Mouse (Mus musculus) intestine, embryonic 16.5 days (tissue): ENCODE data around the gene Prr9. TPM values are rescaled to one million over a fixed set of nuclear protein-coding genes. Genes with fewer than 3 reads are reported as not detected.
A peak's percentile ranks its signal among the peaks of the same experiment; 100 is the strongest.

ENCODE experiments used
- ATAC-seq: fragments of 200-750 bp; cut with Nextera tagmentation; 2 replicates; pipeline ENCODE4 v1.8.0; 2017; ENCODE audit warnings: moderate TSS enrichment, moderate library complexity
- H3K27ac ChIP-seq: fragments of 300-500 bp; sonication (generic); 2 replicates; pipeline ENCODE4 v1.5.1; 2014; ENCODE audit warnings: mild to moderate bottlenecking, low read length
- H3K27me3 ChIP-seq: fragments of 300-500 bp; sonication (generic); replicated peaks from 2 replicates; pipeline ENCODE4 v1.6.1; 2014; ENCODE audit warnings: low read length, control low read depth, mixed read lengths; ENCODE audit not compliant: control insufficient read depth, insufficient read depth
- H3K36me3 ChIP-seq: fragments of 300-500 bp; sonication (generic); 2 replicates; pipeline ENCODE4 v1.6.1; 2014; ENCODE audit warnings: low read length, control low read depth; ENCODE audit not compliant: control insufficient read depth, insufficient read depth
- H3K4me1 ChIP-seq: fragments of 300-500 bp; sonication (generic); 2 replicates; pipeline ENCODE4 v1.6.1; 2014; ENCODE audit warnings: low read length, control low read depth, mixed read lengths; ENCODE audit not compliant: control insufficient read depth, insufficient read depth
- H3K4me2 ChIP-seq: fragments of 300-500 bp; sonication (generic); 2 replicates; pipeline ENCODE4 v1.6.1; 2014; ENCODE audit warnings: low read depth, low read length, control low read depth
- H3K4me3 ChIP-seq: fragments of 300-500 bp; sonication (generic); 2 replicates; pipeline ENCODE4 v1.5.1; 2014; ENCODE audit warnings: mild to moderate bottlenecking, low read length
- H3K9ac ChIP-seq: fragments of 300-500 bp; sonication (generic); 2 replicates; pipeline ENCODE4 v1.6.1; 2014; ENCODE audit warnings: low read depth, low read length
- H3K9me3 ChIP-seq: fragments of 300-500 bp; sonication (generic); 2 replicates; pipeline ENCODE4 v1.6.1; 2016; ENCODE audit warnings: low read length, control low read depth; ENCODE audit not compliant: control insufficient read depth
- WGBS: fragments of 180-500 bp; shearing (Covaris S2); extraction: QIAGEN DNeasy Blood & Tissue Kit; methylation state at CpG from one replicate; pipeline ENCODE4 v1.1.7; 2014; 5-methylcytosine and 5-hydroxymethylcytosine counted together
- polyA plus RNA-seq: library from polyadenylated mRNA; unstranded; fragments of >200 nt; fragmentation: Nextera tagmentation; extraction: Ambion mirVana; gene quantifications from 2 replicates; pipeline ENCODE4 v1.2.1, GENCODE M21; 2015

Prr9 gene
- polyA plus RNA-seq, 1 experiment from 2014 or later = not detected

- H3K9ac ChIP-seq = no peak overlapping the region
- H3K27me3 ChIP-seq = no peaks in the 10 kb centered on the region
- no peaks in the 10 kb centered on the region for H3K9me3 ChIP-seq
- no peaks in the 10 kb centered on the region for H3K36me3 ChIP-seq
- no peak overlapping the region for H3K4me2 ChIP-seq
- no peak for ATAC-seq
- no peak overlapping the region for H3K27ac ChIP-seq
- no peak overlapping the region for H3K4me3 ChIP-seq
- H3K4me1 ChIP-seq = no peaks in the 10 kb centered on the region
These were observed 13.0 kb downstream of the Prr9 start for GRCm38 (mm10) chr3:92110790-92111189.

- H3K36me3 ChIP-seq = no peaks in the 10 kb centered on the region
- no peak overlapping the region for H3K4me3 ChIP-seq
- no peak overlapping the region for H3K9ac ChIP-seq
- WGBS = 11% methylated on average over 6 of the region's 6 CpGs
- H3K27ac ChIP-seq = no peak overlapping the region
- H3K9me3 ChIP-seq = no peaks in the 10 kb centered on the region
- H3K4me1 ChIP-seq = no peaks in the 10 kb centered on the region
- H3K27me3 ChIP-seq = no peaks in the 10 kb centered on the region
- no peak overlapping the region for H3K4me2 ChIP-seq
- ATAC-seq = no peak
These were observed 17.2 kb downstream of the Prr9 start for GRCm38 (mm10) chr3:92106582-92106981.

GRCm38 (mm10) chr3:92083042-92083441 lies 40.7 kb downstream of the Prr9 start, which contains the start of gene Lor:
Gene Lor, minus strand, starts transcription at chr3:92083142.
- H3K27me3 ChIP-seq = peaks cover 18% of the 10 kb centered on the region
- peak within 1 kb of the TSS; percentile 75; the same call in 1 of the 2 replicates for H3K4me3 ChIP-seq
- H3K36me3 ChIP-seq = no peaks in the 10 kb centered on the region
- H3K9me3 ChIP-seq = no peaks in the 10 kb centered on the region
- ATAC-seq = no peak
- H3K27ac ChIP-seq = no peak within 1 kb of the TSS
- no peaks in the 10 kb centered on the region for H3K4me1 ChIP-seq
- WGBS = 88% methylated on average over 2 of the region's 2 CpGs
- H3K4me2 ChIP-seq = peak within 1 kb of the TSS; percentile 98
- no peak within 1 kb of the TSS for H3K9ac ChIP-seq

- H3K9me3 ChIP-seq = no peaks in the 10 kb centered on the region
- no peak overlapping the region; the same call in 1 of the 2 replicates for H3K27ac ChIP-seq
- H3K4me2 ChIP-seq = peak overlapping the region; percentile 98
- peaks cover 18% of the 10 kb centered on the region for H3K27me3 ChIP-seq
- H3K4me3 ChIP-seq = peak overlapping the region; percentile 75
- WGBS = 0% methylated on average over 72 of the region's 76 CpGs
- peak; percentile 84 for ATAC-seq
- peak overlapping the region; percentile 68 for H3K9ac ChIP-seq
- H3K36me3 ChIP-seq = no peaks in the 10 kb centered on the region
- H3K4me1 ChIP-seq = no peaks in the 10 kb centered on the region
These were observed 42.3 kb downstream of the Prr9 start for GRCm38 (mm10) chr3:92081285-92081931.

GRCm38 (mm10) chr3:92080462-92081284 lies 43.1 kb downstream of the Prr9 start:
- Histone ChIP-seq H3K27ac (no peak overlapping the region; the same call in 1 of the 2 replicates), H3K4me3 (peak overlapping the region; percentile 75), H3K27me3 (peaks cover 18% of the 10 kb centered on the region), H3K9ac (peak overlapping the region; percentile 68), H3K36me3 (no peaks in the 10 kb centered on the region), H3K4me2 (peak overlapping the region; percentile 98), H3K9me3 (no peaks in the 10 kb centered on the region), H3K4me1 (no peaks in the 10 kb centered on the region)
- peak; percentile 93 for ATAC-seq
- WGBS = under 1% methylated on average over 75 of the region's 82 CpGs

Other genes with a start within 250 kb of the Prr9 start
- not detected in 2 replicates for gene Pglyrp3, start 109.4 kb downstream of the Prr9 start, polyA plus RNA-seq
- 0.17 and 0.50 TPM in 2 replicates for gene Lor, start 40.8 kb downstream of the Prr9 start, polyA plus RNA-seq
- gene Lelp1, start 18.8 kb upstream of the Prr9 start, polyA plus RNA-seq = not detected in 2 replicates
- gene Sprr2a1, start 91.9 kb upstream of the Prr9 start, polyA plus RNA-seq = 3.6 and 4.3 TPM in 2 replicates
- gene Sprr2a2, start 92.0 kb upstream of the Prr9 start, polyA plus RNA-seq = 161 and 190 TPM in 2 replicates
- gene Sprr2a3, start 161.5 kb upstream of the Prr9 start, polyA plus RNA-seq = 15.2 and 18.4 TPM in 2 replicates
- not detected in 2 replicates for gene Sprr2b, start 192.7 kb upstream of the Prr9 start, polyA plus RNA-seq
- gene Sprr2d, start 215.2 kb upstream of the Prr9 start, polyA plus RNA-seq = not detected in 2 replicates
- gene Sprr2e, start 228.2 kb upstream of the Prr9 start, polyA plus RNA-seq = not detected in 2 replicates
- gene Sprr2f, start 241.2 kb upstream of the Prr9 start, polyA plus RNA-seq = not detected in 2 replicates